Mouse (Mus musculus): Measurements from ENCODE around the gene Chmp5. TPM values are rescaled to one million over a fixed set of nuclear protein-coding genes. Genes with fewer than 3 reads are reported as not detected.

Chmp5 gene
- polyA plus RNA-seq, 1 experiment from 2014 or later: 112 TPM

DNA sequence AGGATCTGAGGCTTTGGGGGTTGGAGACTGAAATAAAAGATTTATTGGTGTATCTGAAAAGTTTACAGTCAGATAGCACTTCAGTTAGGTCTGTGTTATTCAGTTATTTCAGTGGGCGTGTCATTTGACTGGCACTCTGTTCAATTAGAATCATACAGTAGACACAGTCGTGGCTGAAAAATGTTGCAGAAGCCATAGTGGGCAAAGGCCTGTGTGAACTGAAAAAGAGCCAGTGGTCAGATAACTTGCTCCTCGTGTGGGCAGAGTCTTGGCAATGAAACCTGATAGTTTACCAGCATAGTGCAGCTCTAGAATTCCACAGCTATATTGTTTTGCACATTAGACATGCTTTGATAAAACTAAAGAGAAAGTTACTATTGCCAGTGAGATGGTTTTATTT, 34.3 kb downstream of the Chmp5 start:
- 72% methylated on average over 3 of the region's 3 CpGs for WGBS
- H3K27me3 ChIP-seq: no peaks in the 10 kb centered on the region
- H3K27ac ChIP-seq: no peak overlapping the region
- no peaks in the 10 kb centered on the region for H3K9me3 ChIP-seq
- peaks cover 85% of the 10 kb centered on the region for H3K36me3 ChIP-seq
- no peak overlapping the region for H3K9ac ChIP-seq
- H3K4me3 ChIP-seq: no peak overlapping the region
- no peaks in the 10 kb centered on the region for H3K4me1 ChIP-seq
- ATAC-seq (ENCODE audit: borderline replicate concordance, extremely low read depth, low FRiP score, low TSS enrichment): no peak
- H3K4me2 ChIP-seq: no peak overlapping the region

DNA sequence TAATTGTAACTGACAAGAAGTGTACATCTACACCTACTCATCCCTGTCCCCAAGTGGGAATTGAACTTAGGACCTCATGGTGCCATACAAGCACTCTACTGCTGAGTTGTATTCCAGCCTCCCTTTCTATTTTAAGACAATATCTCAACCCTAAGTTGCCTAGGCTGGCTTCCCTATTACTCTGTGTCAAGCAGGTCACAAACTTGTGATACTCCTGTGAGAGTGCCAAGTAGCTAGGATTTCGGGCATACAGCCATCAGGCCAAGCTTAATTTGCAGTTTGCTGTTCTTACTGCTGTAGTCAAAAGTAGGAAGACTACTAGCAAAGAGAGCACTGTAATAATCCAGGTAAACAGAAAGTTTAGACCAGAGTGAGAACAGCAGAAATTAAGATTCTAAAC, 35.5 kb downstream of the Chmp5 start:
- Histone ChIP-seq H3K9ac (no peak overlapping the region), H3K27me3 (no peaks in the 10 kb centered on the region), H3K4me2 (no peak overlapping the region), H3K4me3 (no peak overlapping the region), H3K36me3 (peaks cover 83% of the 10 kb centered on the region), H3K4me1 (no peaks in the 10 kb centered on the region), H3K9me3 (no peaks in the 10 kb centered on the region), H3K27ac (no peak overlapping the region)
- ATAC-seq (ENCODE audit: borderline replicate concordance, extremely low read depth, low FRiP score, low TSS enrichment): no peak
- WGBS: 84% methylated on average over 1 of the region's 1 CpGs

DNA sequence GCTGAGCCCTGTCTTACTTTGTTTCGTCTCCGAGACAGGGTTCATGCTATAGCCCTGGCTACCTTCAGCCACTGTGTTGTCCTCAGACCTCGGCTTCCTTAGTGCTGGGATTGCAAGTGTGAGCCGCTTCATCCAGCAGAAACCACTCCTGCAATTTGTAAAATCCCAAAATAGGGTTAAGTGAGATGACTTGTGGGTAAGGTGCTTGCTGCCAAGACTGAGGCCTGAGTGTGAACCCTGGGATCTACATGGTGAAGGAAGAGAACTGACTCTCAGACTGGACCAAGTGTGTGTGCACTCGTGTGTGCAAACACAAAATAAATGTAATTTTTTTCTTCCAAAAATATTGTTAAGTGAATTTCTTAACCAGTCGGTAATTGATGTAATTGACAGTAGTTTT, 41.4 kb downstream of the Chmp5 start:
- ATAC-seq (ENCODE audit: borderline replicate concordance, extremely low read depth, low FRiP score, low TSS enrichment): no peak
- no peak overlapping the region for H3K9ac ChIP-seq
- H3K4me1 ChIP-seq: no peaks in the 10 kb centered on the region
- no peak overlapping the region for H3K4me2 ChIP-seq
- no peaks in the 10 kb centered on the region for H3K27me3 ChIP-seq
- H3K27ac ChIP-seq: no peak overlapping the region
- H3K9me3 ChIP-seq: no peaks in the 10 kb centered on the region
- H3K4me3 ChIP-seq: no peak overlapping the region
- 87% methylated on average over 6 of the region's 6 CpGs for WGBS
- H3K36me3 ChIP-seq: peaks cover 88% of the 10 kb centered on the region

DNA sequence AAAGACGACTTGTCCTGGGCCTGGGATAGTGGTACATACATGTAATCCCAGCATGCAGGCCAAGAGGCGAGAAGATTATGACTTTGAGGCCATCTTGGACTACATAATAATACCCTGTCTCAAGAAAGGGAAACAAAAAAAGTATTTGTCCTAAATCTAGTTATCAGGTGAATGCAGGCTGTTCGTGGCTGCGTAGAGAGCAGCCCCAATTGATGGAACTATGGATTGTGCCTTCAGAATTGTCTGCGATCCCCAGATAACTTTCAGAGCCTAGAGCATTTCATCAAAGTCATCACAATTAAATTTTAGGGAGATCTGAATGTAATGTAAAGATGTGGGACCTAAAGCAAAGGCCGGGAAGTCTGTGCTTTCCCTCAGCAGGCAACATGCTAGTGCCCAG, 48.1 kb downstream of the Chmp5 start:
- H3K4me1 ChIP-seq: no peaks in the 10 kb centered on the region

DNA sequence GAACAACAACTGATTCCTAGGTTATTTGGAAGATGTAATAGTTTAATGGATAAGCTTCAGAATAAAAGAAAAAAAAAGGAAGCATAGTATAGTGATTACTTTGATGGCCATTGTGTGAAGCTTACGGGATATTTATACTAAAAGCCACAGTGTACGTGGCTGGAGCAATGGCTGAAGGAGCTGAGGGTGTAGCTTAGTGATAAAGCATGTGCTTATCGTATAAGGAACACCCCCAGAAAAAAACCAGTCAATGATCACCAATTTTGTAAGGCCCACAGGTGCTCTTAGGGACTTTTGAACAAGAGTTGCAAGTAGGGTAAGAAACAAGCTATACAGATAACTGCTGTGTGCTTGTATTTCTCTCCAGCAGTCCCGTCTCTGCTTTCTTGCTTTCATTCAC, 49.7 kb downstream of the Chmp5 start:
- peaks cover 89% of the 10 kb centered on the region for H3K36me3 ChIP-seq
- H3K4me2 ChIP-seq: no peak overlapping the region
- no peak overlapping the region for H3K4me3 ChIP-seq
- H3K27ac ChIP-seq: no peak overlapping the region
- no peaks in the 10 kb centered on the region for H3K27me3 ChIP-seq
- no peaks in the 10 kb centered on the region for H3K4me1 ChIP-seq
- no peak overlapping the region for H3K9ac ChIP-seq
- ATAC-seq (ENCODE audit: borderline replicate concordance, extremely low read depth, low FRiP score, low TSS enrichment): no peak
- no peaks in the 10 kb centered on the region for H3K9me3 ChIP-seq
- WGBS: 89% methylated on average over 4 of the region's 4 CpGs

More for the DNA sequence above, 48.1 kb downstream of the Chmp5 start:
- ATAC-seq (ENCODE audit: borderline replicate concordance, extremely low read depth, low FRiP score, low TSS enrichment): no peak
- Histone ChIP-seq H3K36me3 (peaks cover 92% of the 10 kb centered on the region), H3K4me3 (no peak overlapping the region), H3K4me2 (no peak overlapping the region), H3K27ac (no peak overlapping the region), H3K9me3 (no peaks in the 10 kb centered on the region), H3K9ac (no peak overlapping the region), H3K27me3 (no peaks in the 10 kb centered on the region)
- WGBS: 96% methylated on average over 6 of the region's 6 CpGs

DNA sequence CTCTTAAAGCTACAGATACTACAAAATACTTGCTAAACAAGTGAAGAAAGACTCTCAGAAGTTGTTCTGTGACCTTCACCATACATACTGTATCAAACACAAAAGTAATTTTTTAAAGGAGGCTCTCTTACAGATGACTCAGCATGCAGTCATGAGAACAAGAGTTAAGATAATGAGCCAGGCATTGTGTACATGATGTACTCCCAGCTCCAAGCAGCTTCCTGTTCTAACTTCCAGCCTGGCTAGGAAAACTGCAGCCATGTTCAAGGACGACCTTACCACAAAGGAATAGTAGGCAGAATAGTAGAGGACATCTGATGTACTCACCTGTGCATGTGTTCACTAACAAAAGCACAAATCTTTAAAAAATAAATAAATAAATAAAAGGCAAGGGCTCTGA, 52.1 kb downstream of the Chmp5 start:
- no peak for ATAC-seq (ENCODE audit: borderline replicate concordance, extremely low read depth, low FRiP score, low TSS enrichment)
- H3K27ac ChIP-seq: no peak overlapping the region
- peaks cover 91% of the 10 kb centered on the region for H3K36me3 ChIP-seq
- H3K4me2 ChIP-seq: no peak overlapping the region
- 80% methylated on average over 1 of the region's 1 CpGs for WGBS
- no peaks in the 10 kb centered on the region for H3K9me3 ChIP-seq
- no peaks in the 10 kb centered on the region for H3K27me3 ChIP-seq
- H3K4me3 ChIP-seq: no peak overlapping the region
- no peak overlapping the region for H3K9ac ChIP-seq
- no peaks in the 10 kb centered on the region for H3K4me1 ChIP-seq

DNA sequence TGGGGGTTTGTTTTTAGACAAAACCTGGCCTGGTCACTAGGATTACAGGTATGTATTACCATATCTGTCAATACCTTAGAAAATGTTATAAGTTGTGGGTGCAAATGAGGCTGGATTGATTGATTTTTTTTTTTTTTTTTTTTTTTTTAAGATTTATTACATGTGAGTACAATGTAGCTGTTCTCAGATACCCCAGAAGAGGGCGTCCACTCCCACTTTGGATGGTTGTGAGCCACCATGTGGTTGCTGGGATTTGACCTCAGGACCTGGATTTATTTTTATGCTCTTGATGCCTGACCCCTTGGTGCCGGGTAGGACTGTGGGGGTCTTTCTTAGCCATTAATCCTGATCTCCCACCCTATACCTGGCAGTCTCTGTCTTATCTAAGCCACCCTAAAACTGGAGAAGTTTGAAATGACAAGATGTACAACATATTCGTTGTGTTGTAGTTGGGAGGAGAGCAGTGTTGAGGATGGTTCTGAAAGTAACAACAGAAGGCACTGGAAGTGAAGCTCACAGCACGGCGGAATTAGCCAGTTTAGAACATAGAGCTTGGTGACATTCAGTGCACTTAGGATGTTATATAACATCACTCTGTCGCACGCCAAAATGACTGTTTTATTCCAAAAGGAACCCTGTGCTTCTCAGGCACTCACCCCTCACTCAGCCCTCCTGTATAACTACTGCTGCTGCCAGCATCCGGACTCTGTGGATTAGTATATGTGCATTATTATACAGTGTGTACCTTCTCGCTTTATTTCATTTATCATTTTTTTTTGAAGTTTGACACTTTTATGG, 52.8 kb downstream of the Chmp5 start:
- Histone ChIP-seq H3K4me3 (no peak overlapping the region), H3K27me3 (no peaks in the 10 kb centered on the region), H3K4me2 (no peak overlapping the region), H3K36me3 (peaks cover 87% of the 10 kb centered on the region), H3K9me3 (no peaks in the 10 kb centered on the region), H3K9ac (no peak overlapping the region), H3K4me1 (no peaks in the 10 kb centered on the region), H3K27ac (no peak overlapping the region)
- 89% methylated on average over 9 of the region's 9 CpGs for WGBS
- ATAC-seq (ENCODE audit: borderline replicate concordance, extremely low read depth, low FRiP score, low TSS enrichment): no peak

DNA sequence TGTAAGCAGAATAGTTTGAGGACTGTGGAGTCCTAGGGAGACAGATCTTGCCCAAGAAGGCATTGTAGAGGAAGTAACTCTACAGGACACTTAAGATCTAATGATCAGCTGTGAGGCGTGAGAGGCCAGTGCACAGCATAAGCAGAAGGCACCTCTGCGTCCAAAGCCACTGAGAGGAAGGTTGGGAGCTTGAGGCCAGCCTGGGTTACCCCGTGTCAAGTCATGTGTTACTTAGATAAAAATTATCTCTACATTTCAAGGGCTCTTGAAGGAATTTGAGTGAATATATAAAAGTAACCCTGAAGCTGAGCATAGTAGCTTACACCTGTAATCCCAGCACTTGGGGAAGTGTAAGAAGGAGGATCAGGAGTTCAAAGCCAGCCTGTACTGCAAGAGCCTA, 65.1 kb downstream of the Chmp5 start:
- H3K4me2 ChIP-seq: no peak overlapping the region
- H3K4me3 ChIP-seq: no peak overlapping the region
- no peak for ATAC-seq (ENCODE audit: borderline replicate concordance, extremely low read depth, low FRiP score, low TSS enrichment)
- no peaks in the 10 kb centered on the region for H3K4me1 ChIP-seq
- no peak overlapping the region for H3K9ac ChIP-seq
- no peak overlapping the region for H3K27ac ChIP-seq
- H3K36me3 ChIP-seq: peaks cover 69% of the 10 kb centered on the region
- H3K27me3 ChIP-seq: no peaks in the 10 kb centered on the region
- WGBS: 81% methylated on average over 3 of the region's 3 CpGs
- H3K9me3 ChIP-seq: no peaks in the 10 kb centered on the region

Small RNA genes lying within 50 kb of the gene (microRNA-seq; reads per million reads assigned to microRNA genes)
- gene Mir3094: 1.3 reads per million

Other genes with a start within 250 kb of the Chmp5 start
- gene Aptx, start 245.2 kb upstream of the Chmp5 start, polyA plus RNA-seq (2015; fragmentation: Nextera tagmentation; extraction: Ambion mirVana): 27.1 and 28.6 TPM in 2 replicates
- 422 and 428 TPM in 2 replicates for gene Dnaja1, start 226.3 kb upstream of the Chmp5 start, polyA plus RNA-seq (2015; fragmentation: Nextera tagmentation; extraction: Ambion mirVana)
- 155 and 161 TPM in 2 replicates for gene Smu1, start 190.5 kb upstream of the Chmp5 start, polyA plus RNA-seq (2015; fragmentation: Nextera tagmentation; extraction: Ambion mirVana)
- 70.0 and 74.5 TPM in 2 replicates for gene B4galt1, start 94.4 kb upstream of the Chmp5 start, polyA plus RNA-seq (2015; fragmentation: Nextera tagmentation; extraction: Ambion mirVana)
- 0.75 and 0.98 TPM in 2 replicates for gene Spink4, start 28.4 kb upstream of the Chmp5 start, polyA plus RNA-seq (2015; fragmentation: Nextera tagmentation; extraction: Ambion mirVana)
- gene Bag1, start 113 bp upstream of the Chmp5 start, polyA plus RNA-seq (2015; fragmentation: Nextera tagmentation; extraction: Ambion mirVana): 207 and 208 TPM in 2 replicates
- gene Nfx1, start 22.5 kb downstream of the Chmp5 start, polyA plus RNA-seq (2015; fragmentation: Nextera tagmentation; extraction: Ambion mirVana): 77.6 and 80.9 TPM in 2 replicates
- 0.28 TPM in 1 of 2 replicates, not detected in the other for gene Aqp7, start 99.7 kb downstream of the Chmp5 start, polyA plus RNA-seq (2015; fragmentation: Nextera tagmentation; extraction: Ambion mirVana)
- 1.3 and 2.2 TPM in 2 replicates for gene Aqp3, start 149.8 kb downstream of the Chmp5 start, polyA plus RNA-seq (2015; fragmentation: Nextera tagmentation; extraction: Ambion mirVana)
- gene Nol6, start 176.0 kb downstream of the Chmp5 start, polyA plus RNA-seq (2015; fragmentation: Nextera tagmentation; extraction: Ambion mirVana): 20.6 and 21.9 TPM in 2 replicates
- 75.3 and 82.0 TPM in 2 replicates for gene Ube2r2, start 187.3 kb downstream of the Chmp5 start, polyA plus RNA-seq (2015; fragmentation: Nextera tagmentation; extraction: Ambion mirVana)